Mouse (Mus musculus): ENCODE data around the gene Tyw3. TPM values are rescaled to one million over a fixed set of nuclear protein-coding genes. Genes with fewer than 3 reads are reported as not detected.

Tyw3 gene
- polyA plus RNA-seq, 1 experiment from 2014 or later = 6.7 TPM

DNA sequence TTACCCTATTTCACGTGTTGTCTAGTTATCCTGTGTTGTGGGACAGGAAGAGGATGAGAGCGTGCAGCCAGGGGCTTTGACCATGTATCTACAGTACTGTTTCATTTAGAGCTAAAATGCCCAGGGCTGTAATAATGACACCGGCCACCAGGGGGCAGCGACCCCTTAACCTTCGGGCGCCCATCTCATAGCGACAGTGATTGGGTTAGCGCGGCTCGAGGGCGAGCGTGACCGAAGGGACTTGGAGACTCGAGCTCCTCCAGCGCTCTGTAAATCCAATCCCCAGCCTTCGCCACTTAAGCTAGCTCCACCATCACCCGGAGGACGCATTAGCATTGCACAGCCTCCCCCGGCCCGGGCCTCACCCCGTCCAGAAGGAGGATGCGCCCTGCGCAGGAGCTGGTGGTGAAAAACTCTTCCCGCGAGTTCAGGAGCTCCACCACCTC, 393 bp downstream of the Tyw3 start, which contains the start of gene Cryz:
TSS of gene Cryz (plus strand) at position 224 of the 446 bp plus-strand sequence.
- H3K4me1 ChIP-seq = peaks cover 13% of the 10 kb centered on the region
- no peaks in the 10 kb centered on the region for H3K27me3 ChIP-seq (replicated peaks)
- peak within 1 kb of the TSS; percentile 97 for H3K27ac ChIP-seq (replicated peaks)
- H3K36me3 ChIP-seq = peaks cover 30% of the 10 kb centered on the region
- under 1% methylated on average over 25 of the region's 25 CpGs for WGBS
- H3K4me3 ChIP-seq = peak within 1 kb of the TSS; percentile 89
- H3K9ac ChIP-seq = peak within 1 kb of the TSS; percentile 92
- peak; percentile 64 for ATAC-seq (ENCODE audit: extremely low read depth, insufficient number of reproducible peaks, low FRiP score, low TSS enrichment)
- no peaks in the 10 kb centered on the region for H3K9me3 ChIP-seq
- peak within 1 kb of the TSS; percentile 87 for H3K4me2 ChIP-seq

DNA sequence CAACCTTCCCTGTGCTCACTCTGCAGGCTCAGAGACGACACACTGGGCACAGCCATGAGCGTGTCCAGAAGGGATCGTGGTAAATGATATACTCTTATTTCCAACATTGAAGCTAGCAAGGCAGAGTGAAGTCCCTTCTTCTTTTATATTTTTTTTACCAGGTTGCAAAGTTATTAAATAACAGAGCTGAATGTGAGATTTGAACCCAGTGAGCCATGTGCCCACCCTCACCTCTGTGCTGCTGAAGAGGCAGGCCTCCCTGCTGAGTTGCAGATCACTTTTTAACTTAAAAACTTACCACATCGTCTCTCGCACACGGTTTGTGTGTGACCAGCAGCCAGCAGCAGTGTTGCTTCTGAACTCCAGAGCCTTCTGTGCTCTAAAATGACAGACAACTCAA, 2.7 kb downstream of the Tyw3 start:
- Histone ChIP-seq H3K4me2 (no peak overlapping the region), H3K4me3 (no peak overlapping the region), H3K9ac (no peak overlapping the region), H3K27ac (replicated peaks) (no peak overlapping the region), H3K36me3 (peaks cover 52% of the 10 kb centered on the region), H3K9me3 (no peaks in the 10 kb centered on the region), H3K4me1 (peaks cover 13% of the 10 kb centered on the region), H3K27me3 (replicated peaks) (no peaks in the 10 kb centered on the region)
- WGBS = 90% methylated on average over 6 of the region's 6 CpGs
- ATAC-seq (ENCODE audit: extremely low read depth, insufficient number of reproducible peaks, low FRiP score, low TSS enrichment) = no peak

DNA sequence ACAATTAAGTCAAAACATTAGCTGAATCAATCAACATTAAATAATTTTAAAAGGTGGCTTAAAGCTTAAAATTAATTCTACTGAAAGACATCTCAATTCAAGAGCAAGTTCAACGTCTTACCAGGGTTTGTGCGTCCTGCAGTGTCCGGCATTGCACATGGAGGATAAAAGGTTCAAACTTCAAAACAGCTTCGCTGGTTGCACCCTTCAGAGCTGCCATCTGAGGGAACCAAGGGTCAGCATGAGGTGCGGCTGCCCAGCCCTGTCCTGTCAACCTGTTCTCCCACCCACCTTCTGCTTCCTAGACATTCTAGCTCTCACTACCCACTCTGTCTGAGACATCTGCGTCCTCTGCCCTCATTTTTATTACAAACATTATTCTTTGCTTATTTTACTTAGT, 3.3 kb downstream of the Tyw3 start:
- no peak for ATAC-seq (ENCODE audit: extremely low read depth, insufficient number of reproducible peaks, low FRiP score, low TSS enrichment)
- 95% methylated on average over 6 of the region's 6 CpGs for WGBS
- peaks cover 13% of the 10 kb centered on the region for H3K4me1 ChIP-seq
- no peak overlapping the region for H3K9ac ChIP-seq
- no peak overlapping the region for H3K4me3 ChIP-seq
- H3K9me3 ChIP-seq = no peaks in the 10 kb centered on the region
- H3K27ac ChIP-seq (replicated peaks) = no peak overlapping the region
- no peak overlapping the region for H3K4me2 ChIP-seq
- no peaks in the 10 kb centered on the region for H3K27me3 ChIP-seq (replicated peaks)
- H3K36me3 ChIP-seq = peaks cover 52% of the 10 kb centered on the region

DNA sequence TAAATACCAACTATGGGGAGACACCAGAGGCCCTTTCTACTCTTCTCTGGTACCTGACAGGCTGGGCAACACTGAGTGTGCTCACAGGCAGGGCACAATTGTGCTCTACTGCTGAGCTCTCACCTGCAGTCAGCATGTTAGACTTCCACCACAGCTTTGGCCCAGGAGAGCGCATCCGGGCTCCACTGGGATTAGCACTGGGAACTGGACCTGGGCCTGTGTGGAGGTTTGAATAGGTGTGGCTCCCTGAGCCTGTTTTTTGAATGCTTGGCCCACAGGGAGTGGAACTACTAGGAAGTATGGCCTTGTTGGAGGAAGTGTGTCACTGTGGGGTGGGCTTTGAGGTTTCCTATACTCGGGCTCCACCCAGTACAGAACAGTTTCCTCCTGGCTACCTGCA, 5.3 kb downstream of the Tyw3 start:
- Histone ChIP-seq H3K27me3 (replicated peaks) (no peaks in the 10 kb centered on the region), H3K4me3 (no peak overlapping the region), H3K36me3 (peaks cover 72% of the 10 kb centered on the region), H3K9me3 (no peaks in the 10 kb centered on the region), H3K9ac (no peak overlapping the region), H3K4me2 (no peak overlapping the region), H3K27ac (replicated peaks) (no peak overlapping the region), H3K4me1 (peaks cover 4% of the 10 kb centered on the region)
- ATAC-seq (ENCODE audit: extremely low read depth, insufficient number of reproducible peaks, low FRiP score, low TSS enrichment) = no peak
- 87% methylated on average over 3 of the region's 3 CpGs for WGBS

DNA sequence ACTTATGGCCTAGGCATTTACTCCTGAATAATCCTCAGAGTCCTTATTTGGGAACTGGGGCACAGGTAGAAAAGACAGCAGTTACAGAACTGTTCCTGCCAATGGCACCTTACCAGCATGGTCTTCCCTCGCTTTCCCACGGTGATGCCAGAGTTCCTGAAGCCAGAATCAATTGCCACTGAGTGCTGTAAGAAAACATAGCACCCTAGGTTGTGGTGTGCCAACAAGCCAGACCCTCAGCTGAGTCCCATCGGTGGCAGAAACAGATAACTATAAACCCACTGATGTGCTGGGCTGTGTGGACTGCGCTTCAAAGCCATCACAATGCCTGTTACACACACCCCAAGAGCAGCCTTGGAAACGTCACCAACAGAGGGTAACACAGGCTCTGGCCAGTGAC, 5.9 kb downstream of the Tyw3 start:
- ATAC-seq (ENCODE audit: extremely low read depth, insufficient number of reproducible peaks, low FRiP score, low TSS enrichment) = no peak
- no peak overlapping the region for H3K4me2 ChIP-seq
- no peak overlapping the region for H3K27ac ChIP-seq (replicated peaks)
- H3K9ac ChIP-seq = no peak overlapping the region
- H3K27me3 ChIP-seq (replicated peaks) = no peaks in the 10 kb centered on the region
- 86% methylated on average over 5 of the region's 5 CpGs for WGBS
- no peaks in the 10 kb centered on the region for H3K9me3 ChIP-seq
- peaks cover 79% of the 10 kb centered on the region for H3K36me3 ChIP-seq
- H3K4me1 ChIP-seq = peaks cover under 1% of the 10 kb centered on the region; the same call in 1 of the 2 replicates
- H3K4me3 ChIP-seq = no peak overlapping the region

DNA sequence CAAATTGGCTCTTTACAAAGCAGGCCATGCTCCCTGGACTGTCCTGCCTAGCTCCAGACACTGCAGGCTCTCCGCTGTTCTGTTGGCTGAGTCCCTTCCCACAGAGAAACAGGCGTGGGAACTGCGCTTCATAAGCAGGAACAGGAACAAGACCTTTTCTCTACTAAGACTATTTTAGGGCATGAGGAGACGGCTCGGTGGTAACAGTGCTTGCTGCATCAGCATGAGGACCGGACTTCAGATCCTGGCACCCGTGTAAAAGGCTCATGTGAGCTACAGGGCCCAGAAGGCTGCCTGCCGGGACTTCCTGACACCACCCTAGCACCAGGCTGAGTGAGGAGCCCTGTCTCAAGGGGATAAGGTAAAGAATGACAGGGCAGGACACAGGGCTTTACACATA, 12.6 kb downstream of the Tyw3 start:
- WGBS = 88% methylated on average over 8 of the region's 8 CpGs
- Histone ChIP-seq H3K27ac (replicated peaks) (no peak overlapping the region), H3K9me3 (no peaks in the 10 kb centered on the region), H3K9ac (no peak overlapping the region), H3K27me3 (replicated peaks) (no peaks in the 10 kb centered on the region), H3K4me1 (no peaks in the 10 kb centered on the region), H3K36me3 (peaks cover 54% of the 10 kb centered on the region), H3K4me2 (no peak overlapping the region), H3K4me3 (no peak overlapping the region)
- no peak for ATAC-seq (ENCODE audit: extremely low read depth, insufficient number of reproducible peaks, low FRiP score, low TSS enrichment)

DNA sequence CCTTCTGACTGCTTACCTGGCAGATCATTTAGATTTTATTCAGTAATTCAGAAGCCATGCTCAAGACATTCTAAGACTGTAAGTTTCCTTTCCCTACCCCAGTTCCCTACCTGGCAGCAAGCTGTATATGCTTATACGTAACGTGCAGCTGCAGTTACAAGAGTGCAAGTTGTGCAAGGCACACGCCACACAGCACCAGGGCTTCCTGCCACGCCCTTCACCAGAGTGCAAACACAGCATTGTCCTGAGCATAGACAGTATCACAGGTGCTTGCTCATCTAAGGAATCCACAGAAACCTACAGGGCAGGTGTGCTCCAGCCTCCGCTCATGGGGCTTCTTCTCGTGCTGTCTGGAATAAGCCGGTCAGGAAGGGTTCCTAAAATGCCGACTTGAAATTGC, 19.0 kb downstream of the Tyw3 start:
- Histone ChIP-seq H3K4me2 (no peak overlapping the region), H3K27ac (replicated peaks) (no peak overlapping the region), H3K27me3 (replicated peaks) (peaks cover 13% of the 10 kb centered on the region), H3K4me1 (no peaks in the 10 kb centered on the region), H3K4me3 (no peak overlapping the region), H3K9me3 (no peaks in the 10 kb centered on the region), H3K9ac (no peak overlapping the region), H3K36me3 (peaks cover 26% of the 10 kb centered on the region)
- ATAC-seq (ENCODE audit: extremely low read depth, insufficient number of reproducible peaks, low FRiP score, low TSS enrichment) = no peak
- 90% methylated on average over 8 of the region's 8 CpGs for WGBS

DNA sequence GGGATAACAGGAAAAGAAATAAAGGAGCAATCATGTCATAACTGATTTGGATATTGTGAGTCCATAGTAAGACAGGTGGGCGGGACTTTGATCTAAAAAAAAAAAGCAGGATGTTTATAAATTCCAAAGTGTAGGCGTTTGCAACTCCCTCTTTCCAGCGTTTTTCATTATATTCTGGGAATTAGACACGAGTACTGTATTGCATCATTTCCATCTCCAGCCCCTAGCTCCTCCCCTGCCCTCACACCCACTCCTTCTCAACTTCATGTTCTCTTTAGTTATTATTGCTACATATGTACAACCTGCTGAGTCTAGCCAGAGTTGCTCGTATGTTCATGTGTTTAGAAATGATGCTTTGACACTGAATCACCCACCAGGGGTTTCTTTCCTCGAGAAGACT, 23.2 kb downstream of the Tyw3 start:
- H3K4me3 ChIP-seq = no peak overlapping the region
- no peak overlapping the region for H3K9ac ChIP-seq
- peaks cover 7% of the 10 kb centered on the region for H3K36me3 ChIP-seq
- H3K4me1 ChIP-seq = peaks cover 13% of the 10 kb centered on the region
- H3K27ac ChIP-seq (replicated peaks) = no peak overlapping the region
- WGBS = 53% methylated on average over 6 of the region's 6 CpGs
- H3K4me2 ChIP-seq = no peak overlapping the region
- no peak for ATAC-seq (ENCODE audit: extremely low read depth, insufficient number of reproducible peaks, low FRiP score, low TSS enrichment)
- no peaks in the 10 kb centered on the region for H3K9me3 ChIP-seq
- peaks cover 35% of the 10 kb centered on the region for H3K27me3 ChIP-seq (replicated peaks)

DNA sequence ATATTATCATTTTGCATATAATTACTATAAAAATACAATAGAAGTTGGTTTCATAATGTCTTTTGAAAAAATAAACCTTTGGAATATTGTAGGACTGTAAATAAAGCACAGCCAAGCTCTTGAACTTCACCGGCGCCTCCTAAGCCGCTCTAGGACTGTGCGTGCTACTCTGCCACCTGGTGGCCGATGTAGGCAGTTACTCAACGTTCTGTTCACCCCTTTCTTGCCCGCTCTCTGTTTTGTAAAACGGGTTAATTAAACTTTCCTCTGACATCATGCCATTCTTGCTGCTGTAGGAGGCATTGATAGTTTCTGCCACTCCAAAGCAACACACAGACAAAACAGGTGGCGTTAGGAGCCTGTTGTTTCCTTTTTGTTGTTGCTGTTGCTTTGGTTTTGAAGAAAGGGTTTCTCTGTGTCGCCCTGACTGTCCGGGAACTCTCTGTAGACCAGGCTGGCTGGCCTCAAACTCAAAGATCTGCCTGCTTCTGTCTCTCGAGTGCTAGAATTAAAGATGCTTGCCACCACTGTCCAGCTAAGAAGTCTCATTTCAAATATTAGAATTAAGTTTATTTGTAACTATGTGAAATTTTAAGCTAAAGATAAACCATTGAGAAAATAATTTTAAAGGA, 24.4 kb downstream of the Tyw3 start:
- Histone ChIP-seq H3K36me3 (peaks cover under 1% of the 10 kb centered on the region; the same call in 1 of the 2 replicates), H3K4me1 (peaks cover 13% of the 10 kb centered on the region), H3K27me3 (replicated peaks) (peaks cover 37% of the 10 kb centered on the region), H3K4me2 (peak overlapping the region; percentile 57), H3K9me3 (no peaks in the 10 kb centered on the region), H3K4me3 (0 out of 2 replicates have a peak overlapping the region, but pooled peaks have one; percentile 16), H3K9ac (peak overlapping the region; percentile 63; the same call in 1 of the 2 replicates), H3K27ac (replicated peaks) (no peak overlapping the region)
- no peak for ATAC-seq (ENCODE audit: extremely low read depth, insufficient number of reproducible peaks, low FRiP score, low TSS enrichment)
- 12% methylated on average over 12 of the region's 12 CpGs for WGBS

DNA sequence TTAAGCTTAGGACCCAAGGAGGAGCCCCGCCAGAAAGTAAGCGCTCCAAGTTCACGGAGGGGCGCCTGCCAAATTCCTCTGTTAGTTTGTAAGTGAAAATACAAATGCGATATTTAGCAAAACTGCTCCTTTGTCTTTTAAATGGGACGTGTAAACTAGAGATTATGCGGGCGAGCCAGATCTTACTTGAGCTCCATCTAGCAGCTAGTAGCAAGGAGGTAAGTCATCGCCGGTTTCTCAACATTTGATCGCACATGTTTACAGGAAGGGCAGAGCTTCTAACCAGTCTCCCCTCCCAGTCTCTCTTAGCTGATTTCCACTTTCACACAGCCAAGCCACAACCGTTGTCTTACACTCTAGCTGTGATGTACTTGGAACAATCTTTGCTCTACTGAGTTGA, 26.1 kb downstream of the Tyw3 start:
- H3K27ac ChIP-seq (replicated peaks) = no peak overlapping the region
- peaks cover 47% of the 10 kb centered on the region for H3K27me3 ChIP-seq (replicated peaks)
- no peaks in the 10 kb centered on the region for H3K9me3 ChIP-seq
- 5% methylated on average over 12 of the region's 12 CpGs for WGBS
- H3K36me3 ChIP-seq = no peaks in the 10 kb centered on the region
- peak overlapping the region; percentile 63 for H3K9ac ChIP-seq
- peaks cover 13% of the 10 kb centered on the region for H3K4me1 ChIP-seq
- H3K4me2 ChIP-seq = peak overlapping the region; percentile 72
- ATAC-seq (ENCODE audit: extremely low read depth, insufficient number of reproducible peaks, low FRiP score, low TSS enrichment) = no peak
- H3K4me3 ChIP-seq = peak overlapping the region; percentile 46

DNA sequence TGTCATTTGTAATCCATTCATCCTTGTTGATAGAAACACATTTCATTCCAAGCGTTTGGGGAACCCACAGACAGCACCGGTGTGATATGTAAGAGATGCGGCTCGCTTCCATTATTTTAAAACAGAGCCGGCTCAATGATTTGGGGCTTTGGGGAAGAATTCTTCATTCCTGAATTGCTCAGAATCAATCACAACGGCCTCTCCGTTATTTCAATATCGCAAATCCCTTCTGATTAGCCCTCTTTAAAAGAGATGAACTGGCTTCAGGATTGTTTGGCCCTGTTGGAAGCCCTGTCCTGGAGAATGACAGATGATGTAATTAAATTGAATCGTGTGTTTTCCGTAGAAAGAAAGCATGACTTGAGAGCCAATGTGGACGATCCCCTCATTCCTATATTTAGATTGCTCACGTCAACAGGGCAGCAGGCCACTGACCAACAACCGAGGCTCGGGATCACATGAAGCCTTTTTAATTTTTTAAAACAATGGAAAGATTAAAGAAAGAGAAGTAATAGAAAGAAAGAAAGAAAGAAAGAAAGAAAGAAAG, 26.8 kb downstream of the Tyw3 start:
- Histone ChIP-seq H3K36me3 (no peaks in the 10 kb centered on the region), H3K9me3 (no peaks in the 10 kb centered on the region), H3K9ac (0 out of 2 replicates have a peak overlapping the region, but pooled peaks have one; percentile 8), H3K4me2 (peak overlapping the region; percentile 72), H3K4me3 (peak overlapping the region; percentile 46; the same call in 1 of the 2 replicates), H3K4me1 (peaks cover 13% of the 10 kb centered on the region), H3K27me3 (replicated peaks) (peaks cover 48% of the 10 kb centered on the region), H3K27ac (replicated peaks) (no peak overlapping the region)
- ATAC-seq (ENCODE audit: extremely low read depth, insufficient number of reproducible peaks, low FRiP score, low TSS enrichment) = no peak
- WGBS = 49% methylated on average over 14 of the region's 14 CpGs

DNA sequence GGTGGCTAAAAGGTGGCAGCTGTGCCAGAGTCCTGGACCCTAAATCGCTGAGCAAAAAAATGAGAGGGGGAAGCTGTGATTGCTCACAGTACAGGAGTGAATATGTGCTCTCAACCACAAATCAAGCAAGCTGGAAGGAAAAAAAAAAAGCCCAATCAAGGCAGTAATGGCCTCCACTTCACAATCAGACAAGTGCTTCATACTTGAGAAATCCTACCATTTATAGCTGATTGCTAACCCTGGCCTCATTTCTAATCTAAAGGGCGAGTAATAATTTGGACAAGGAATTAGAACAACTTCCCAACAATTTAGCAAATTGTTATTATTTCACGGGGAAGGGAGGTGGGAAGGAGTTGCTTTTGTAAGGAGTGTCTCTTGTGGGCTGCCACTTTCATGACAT, 31.5 kb downstream of the Tyw3 start:
- H3K9ac ChIP-seq = no peak overlapping the region
- H3K4me3 ChIP-seq = no peak overlapping the region
- no peak overlapping the region for H3K4me2 ChIP-seq
- H3K27ac ChIP-seq (replicated peaks) = no peak overlapping the region
- ATAC-seq (ENCODE audit: extremely low read depth, insufficient number of reproducible peaks, low FRiP score, low TSS enrichment) = no peak
- no peaks in the 10 kb centered on the region for H3K9me3 ChIP-seq
- H3K36me3 ChIP-seq = no peaks in the 10 kb centered on the region
- peaks cover 12% of the 10 kb centered on the region for H3K4me1 ChIP-seq
- WGBS = 62% methylated on average over 3 of the region's 3 CpGs
- H3K27me3 ChIP-seq (replicated peaks) = peaks cover 22% of the 10 kb centered on the region

Measured in heart, embryonic 13.5 days (tissue).